Comparison of ENCODE assay signal across 17 mouse cellular contexts in genomic region chr1:82220673-82221396, GRCm38 (mm10). TPM values are rescaled to one million over a fixed set of nuclear protein-coding genes. Genes with fewer than 3 reads are reported as not detected.
DNase-seq lines count a peak whose midpoint lies in the region; ATAC-seq lines count a peak whose summit lies in the region.
"Had no signal": no experiment of that assay in that cellular context is flagged by ENCODE, and none has a peak within 500 bp of the region (broad histone marks: within the 10 kb centered on the region; RNA-seq: fewer than 3 reads in every experiment).

No protein-coding gene starts in this region.

- no peaks in the 10 kb centered on the region for H3K9me3 ChIP-seq in heart, embryonic 12.5 days (replicated peaks)
- H3K9me3 ChIP-seq in lung, embryonic 15.5 days = no peaks in the 10 kb centered on the region
- H3K9me3 ChIP-seq in embryonic facial prominence, embryonic 15.5 days (replicated peaks) = no peaks in the 10 kb centered on the region
- H3K9me3 ChIP-seq: neural tube, embryonic 13.5 days had no signal

- H3K9ac ChIP-seq in heart, embryonic 12.5 days = no peak overlapping the region
- no peak overlapping the region for H3K9ac ChIP-seq in lung, embryonic 15.5 days
- no peak overlapping the region for H3K9ac ChIP-seq in embryonic facial prominence, embryonic 15.5 days
- H3K9ac ChIP-seq: neural tube, embryonic 13.5 days had no signal

- WGBS in heart, embryonic 12.5 days = 26% methylated on average over 12 of the region's 12 CpGs
- WGBS in lung, embryonic 15.5 days = 13% methylated on average over 12 of the region's 12 CpGs
- 27% methylated on average over 12 of the region's 12 CpGs for WGBS in embryonic facial prominence, embryonic 15.5 days

- H3K4me3 ChIP-seq in heart, embryonic 12.5 days = no peak overlapping the region
- no peak overlapping the region for H3K4me3 ChIP-seq in lung, embryonic 15.5 days
- no peak overlapping the region for H3K4me3 ChIP-seq in embryonic facial prominence, embryonic 15.5 days (replicated peaks)
- H3K4me3 ChIP-seq: neural tube, embryonic 13.5 days had no signal

- H3K4me2 ChIP-seq in heart, embryonic 12.5 days = peak overlapping the region; percentile 38
- peak overlapping the region; percentile 37 for H3K4me2 ChIP-seq in lung, embryonic 15.5 days
- peak overlapping the region; percentile 9; the same call in 1 of the 2 replicates for H3K4me2 ChIP-seq in embryonic facial prominence, embryonic 15.5 days (replicated peaks)
- H3K4me2 ChIP-seq: neural tube, embryonic 13.5 days had no signal

- H3K27me3 ChIP-seq in heart, embryonic 12.5 days (replicated peaks) = no peaks in the 10 kb centered on the region
- no peaks in the 10 kb centered on the region for H3K27me3 ChIP-seq in lung, embryonic 15.5 days
- H3K27me3 ChIP-seq in embryonic facial prominence, embryonic 15.5 days = no peaks in the 10 kb centered on the region
- H3K27me3 ChIP-seq: neural tube, embryonic 13.5 days had no signal

- DNase-seq in cerebellum, adult 9-11 months = no peak
- no peak for DNase-seq in heart, adult 9 months (ENCODE audit: low spot score in 2 of 2)
- DNase-seq in lung, postnatal 14 days = no peak
- DNase-seq: cerebellum, postnatal 36 days had no signal

- 0 out of 2 replicates have a peak, but pooled peaks have one; percentile 24 for ATAC-seq in cerebellum, adult (ENCODE audit: insufficient number of reproducible peaks, low FRiP score, low TSS enrichment)
- no peak for ATAC-seq in heart, embryonic 12.5 days (ENCODE audit: insufficient number of reproducible peaks, low FRiP score)
- ATAC-seq in lung, embryonic 15.5 days (ENCODE audit: borderline replicate concordance, extremely low read depth, low FRiP score, low TSS enrichment) = peak; percentile 60; the same call in 1 of the 2 replicates
- peak; percentile 29; the same call in 1 of the 2 replicates for ATAC-seq in embryonic facial prominence, embryonic 15.5 days (ENCODE audit: insufficient number of reproducible peaks, low FRiP score, low TSS enrichment, low read depth)
- no peak for ATAC-seq in erythroblast, adult 5-6 weeks (replicated peaks; ENCODE audit: low FRiP score, poor library complexity, severe bottlenecking)
- ATAC-seq: forebrain, embryonic 14.5 days had no signal

- no peak overlapping the region for H3K27ac ChIP-seq in heart, embryonic 12.5 days (ENCODE audit: poor library complexity, severe bottlenecking)
- H3K27ac ChIP-seq in lung, embryonic 15.5 days = peak overlapping the region; percentile 35; the same call in 1 of the 2 replicates
- H3K27ac ChIP-seq in embryonic facial prominence, embryonic 15.5 days (replicated peaks) = peak overlapping the region; percentile 5; the same call in 1 of the 2 replicates
- H3K27ac ChIP-seq: neural tube, embryonic 13.5 days had no signal

- H3K36me3 ChIP-seq in heart, embryonic 12.5 days = no peaks in the 10 kb centered on the region
- no peaks in the 10 kb centered on the region for H3K36me3 ChIP-seq in lung, embryonic 15.5 days
- H3K36me3 ChIP-seq in embryonic facial prominence, embryonic 15.5 days = no peaks in the 10 kb centered on the region
- H3K36me3 ChIP-seq: neural tube, embryonic 13.5 days had no signal

- H3K4me1 ChIP-seq in heart, embryonic 12.5 days (replicated peaks) = peaks cover 16% of the 10 kb centered on the region
- peaks cover 15% of the 10 kb centered on the region for H3K4me1 ChIP-seq in lung, embryonic 15.5 days
- peaks cover 12% of the 10 kb centered on the region; the same call in 1 of the 2 replicates for H3K4me1 ChIP-seq in embryonic facial prominence, embryonic 15.5 days

RNA-seq across cellular contexts. Expression of gene Gm9747, which starts 12.1 kb away (rescaled TPM):
- 40.0 and 42.3 TPM in 2 replicates for polyA plus RNA-seq in heart, embryonic 12.5 days (2016; fragmentation: Nextera tagmentation; extraction: Ambion mirVana)
- polyA plus RNA-seq in lung, embryonic 15.5 days (2015; fragmentation: Nextera tagmentation; extraction: Ambion mirVana) = 35.0 TPM in 2 replicates
- polyA plus RNA-seq in embryonic facial prominence, embryonic 15.5 days (2015; fragmentation: Nextera tagmentation; extraction: Ambion mirVana) = 34.4 and 38.8 TPM in 2 replicates
- not detected in 2 replicates for total RNA-seq in erythroblast, adult 5-6 weeks (2015; ENCODE audit: low replicate concordance)
- not detected in 2 replicates for total RNA-seq in erythroblast, adult 5-6 weeks (2017; ENCODE audit: low replicate concordance)
- total RNA-seq: adrenal gland, postnatal 4 days; layer of hippocampus, postnatal 10 days; liver, adult 2 months; megakaryocyte, adult 5-6 weeks had no signal
- polyA plus RNA-seq: small intestine, adult 2 months; testis, adult 2 months had no signal

Comparison
In these comparisons a context has a peak if more than half of its experiments do, and no peak if none do; other contexts are left out.
1. ATAC-seq: peak in cerebellum, adult (single experiment), lung, embryonic 15.5 days (single experiment) and embryonic facial prominence, embryonic 15.5 days (single experiment); none in heart, embryonic 12.5 days (single experiment) and erythroblast, adult 5-6 weeks (single experiment).
2. Peak in every context shown above with its lines, with median percentiles within 50 percentile points of each other: H3K4me2 ChIP-seq.